Mouse (Mus musculus): Measurements from ENCODE around the gene Fam214a. TPM values are rescaled to one million over a fixed set of nuclear protein-coding genes. Genes with fewer than 3 reads are reported as not detected.

Gene Fam214a
- polyA plus RNA-seq, 1 experiment = 1.1 TPM

DNA sequence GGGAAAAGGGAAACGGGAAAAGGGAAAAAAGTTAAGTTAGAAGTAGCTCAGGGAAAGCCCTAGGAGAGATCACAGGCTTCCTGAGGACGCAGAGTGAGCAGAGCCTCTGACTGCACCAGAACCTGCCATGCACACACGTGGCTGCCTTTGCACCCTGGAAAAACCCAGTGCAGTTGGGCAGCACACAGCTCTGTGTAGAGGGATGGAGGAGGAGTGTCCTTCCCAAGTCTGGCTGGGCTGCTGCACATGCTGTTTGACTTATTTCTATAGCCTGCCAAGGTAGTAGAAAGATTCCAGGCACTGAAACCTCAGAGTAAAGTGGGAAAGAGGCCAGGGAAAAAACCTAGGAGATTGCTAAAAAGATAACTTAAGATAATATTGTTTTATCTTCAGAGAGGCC lies 49.6 kb downstream of the Fam214a start:
- Histone ChIP-seq H3K36me3 (ENCODE audit: control insufficient read depth, insufficient read depth) (no peaks in the 10 kb centered on the region), H3K79me3 (ENCODE audit: low read depth) (no peaks in the 10 kb centered on the region), H3ac (ENCODE audit: control insufficient read depth, insufficient read length, low read depth) (no peak overlapping the region), H3K79me2 (ENCODE audit: control insufficient read depth, insufficient read depth) (no peaks in the 10 kb centered on the region), H3K4me3 (ENCODE audit: insufficient read depth, poor library complexity, severe bottlenecking) (no peak overlapping the region), H3K27me3 (ENCODE audit: control insufficient read depth, insufficient read depth, insufficient read length) (no peaks in the 10 kb centered on the region)
- TF ChIP-seq CTCF (IDR thresholded peaks at IDR 0.05; ENCODE audit: control insufficient read depth, insufficient read depth, insufficient read length) (no peak), MYOG (IDR thresholded peaks at IDR 0.05; ENCODE audit: control insufficient read depth, extremely low read depth, insufficient read length) (no peak), MAX (IDR thresholded peaks at IDR 0.05) (no peak), CEBPB (IDR thresholded peaks at IDR 0.05; ENCODE audit: low read depth) (no peak), FOSL1 (IDR thresholded peaks at IDR 0.05; ENCODE audit: insufficient read depth, low read length, poor library complexity, severe bottlenecking) (no peak), USF1 (IDR thresholded peaks at IDR 0.05; ENCODE audit: low read depth) (no peak), MYOD1 (IDR thresholded peaks at IDR 0.05; ENCODE audit: control insufficient read depth, insufficient read length, low read depth) (no peak)

DNA sequence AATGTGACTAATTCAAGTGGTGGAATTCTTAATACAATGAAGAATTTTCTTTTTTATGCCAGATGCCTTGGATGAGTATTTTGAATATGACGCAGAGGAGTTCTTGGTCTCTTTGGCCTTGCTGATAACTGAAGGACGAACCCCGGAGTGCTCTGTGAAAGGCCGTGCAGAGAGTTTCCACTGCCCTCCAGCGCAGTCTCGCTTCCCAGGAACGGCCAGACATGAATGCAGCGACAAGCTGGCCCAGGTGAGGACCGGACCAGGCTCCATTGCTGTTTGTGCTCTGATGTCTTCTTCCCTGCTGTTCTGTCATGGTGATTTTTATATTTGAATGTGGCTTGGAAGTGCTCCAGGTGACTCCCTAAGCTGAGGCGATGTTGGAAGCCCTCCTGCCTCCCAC lies 51.5 kb downstream of the Fam214a start:
- TF ChIP-seq MYOG (IDR thresholded peaks at IDR 0.05; ENCODE audit: control insufficient read depth, extremely low read depth, insufficient read length) (no peak), FOSL1 (IDR thresholded peaks at IDR 0.05; ENCODE audit: insufficient read depth, low read length, poor library complexity, severe bottlenecking) (no peak), CTCF (IDR thresholded peaks at IDR 0.05; ENCODE audit: control insufficient read depth, insufficient read depth, insufficient read length) (no peak), MAX (IDR thresholded peaks at IDR 0.05) (no peak), MYOD1 (IDR thresholded peaks at IDR 0.05; ENCODE audit: control insufficient read depth, insufficient read length, low read depth) (no peak), USF1 (IDR thresholded peaks at IDR 0.05; ENCODE audit: low read depth) (no peak), CEBPB (IDR thresholded peaks at IDR 0.05; ENCODE audit: low read depth) (no peak)
- H3K79me3 ChIP-seq (ENCODE audit: low read depth) = no peaks in the 10 kb centered on the region
- H3K27me3 ChIP-seq (ENCODE audit: control insufficient read depth, insufficient read depth, insufficient read length) = no peaks in the 10 kb centered on the region
- no peaks in the 10 kb centered on the region for H3K79me2 ChIP-seq (ENCODE audit: control insufficient read depth, insufficient read depth)
- H3ac ChIP-seq (ENCODE audit: control insufficient read depth, insufficient read length, low read depth) = no peak overlapping the region
- H3K4me3 ChIP-seq (ENCODE audit: insufficient read depth, poor library complexity, severe bottlenecking) = no peak overlapping the region
- no peaks in the 10 kb centered on the region for H3K36me3 ChIP-seq (ENCODE audit: control insufficient read depth, insufficient read depth)

DNA sequence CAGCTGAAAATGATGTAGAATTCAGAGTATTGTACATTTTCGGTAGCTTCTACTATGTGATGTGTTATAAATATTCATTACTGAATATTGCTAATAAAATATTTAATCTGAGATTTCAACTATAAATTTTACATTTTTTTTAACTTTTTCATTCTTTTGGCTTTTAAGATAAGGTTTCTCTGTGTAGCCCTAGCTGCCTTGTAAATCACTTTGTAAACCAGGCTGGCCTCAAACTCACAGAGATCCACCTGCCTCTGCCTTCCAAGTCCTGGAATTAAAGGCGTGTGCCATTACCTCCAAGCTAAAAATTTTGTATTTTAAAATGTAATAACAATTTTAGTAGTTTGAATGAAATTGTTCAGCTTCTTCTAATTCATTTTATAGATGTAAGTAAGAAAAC lies 63.9 kb downstream of the Fam214a start:
- TF ChIP-seq USF1 (IDR thresholded peaks at IDR 0.05; ENCODE audit: low read depth) (no peak), MYOG (IDR thresholded peaks at IDR 0.05; ENCODE audit: control insufficient read depth, extremely low read depth, insufficient read length) (no peak), CTCF (IDR thresholded peaks at IDR 0.05; ENCODE audit: control insufficient read depth, insufficient read depth, insufficient read length) (no peak)

DNA sequence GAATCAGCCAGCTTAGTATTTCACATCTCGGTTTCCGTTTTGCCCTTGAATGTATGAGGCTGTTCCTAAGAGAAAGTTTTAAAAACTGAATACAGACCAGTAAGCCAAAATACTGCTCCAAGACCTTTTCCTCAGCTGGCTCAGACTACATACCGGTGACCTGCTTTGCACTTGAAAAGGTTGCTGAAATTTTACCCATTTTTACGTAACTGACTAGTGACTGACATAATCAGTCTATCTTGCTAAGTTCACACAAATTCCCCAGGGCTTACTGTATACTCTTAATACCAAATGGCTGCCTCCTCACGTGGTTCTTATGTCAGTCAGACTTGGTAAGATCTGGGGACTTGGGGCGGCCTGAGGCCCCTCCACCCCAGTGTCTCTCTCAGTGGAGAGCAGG lies 66.5 kb downstream of the Fam214a start:
- Histone ChIP-seq H3K79me2 (ENCODE audit: control insufficient read depth, insufficient read depth) (no peaks in the 10 kb centered on the region), H3K27me3 (ENCODE audit: control insufficient read depth, insufficient read depth, insufficient read length) (no peaks in the 10 kb centered on the region), H3ac (ENCODE audit: control insufficient read depth, insufficient read length, low read depth) (no peak overlapping the region), H3K4me3 (ENCODE audit: insufficient read depth, poor library complexity, severe bottlenecking) (no peak overlapping the region), H3K36me3 (ENCODE audit: control insufficient read depth, insufficient read depth) (no peaks in the 10 kb centered on the region), H3K79me3 (ENCODE audit: low read depth) (no peaks in the 10 kb centered on the region)
- no peak for TF ChIP-seq FOSL1 (IDR thresholded peaks at IDR 0.05; ENCODE audit: insufficient read depth, low read length, poor library complexity, severe bottlenecking)
- no peak for TF ChIP-seq MYOD1 (IDR thresholded peaks at IDR 0.05; ENCODE audit: control insufficient read depth, insufficient read length, low read depth)
- no peak for TF ChIP-seq CTCF (IDR thresholded peaks at IDR 0.05; ENCODE audit: control insufficient read depth, insufficient read depth, insufficient read length)
- TF ChIP-seq MYOG (IDR thresholded peaks at IDR 0.05; ENCODE audit: control insufficient read depth, extremely low read depth, insufficient read length) = no peak
- no peak for TF ChIP-seq CEBPB (IDR thresholded peaks at IDR 0.05; ENCODE audit: low read depth)

More for the DNA sequence above, 63.9 kb downstream of the Fam214a start:
- Histone ChIP-seq H3K27me3 (ENCODE audit: control insufficient read depth, insufficient read depth, insufficient read length) (no peaks in the 10 kb centered on the region), H3K79me2 (ENCODE audit: control insufficient read depth, insufficient read depth) (no peaks in the 10 kb centered on the region), H3K79me3 (ENCODE audit: low read depth) (no peaks in the 10 kb centered on the region), H3K36me3 (ENCODE audit: control insufficient read depth, insufficient read depth) (no peaks in the 10 kb centered on the region), H3K4me3 (ENCODE audit: insufficient read depth, poor library complexity, severe bottlenecking) (no peak overlapping the region), H3ac (ENCODE audit: control insufficient read depth, insufficient read length, low read depth) (no peak overlapping the region)

DNA sequence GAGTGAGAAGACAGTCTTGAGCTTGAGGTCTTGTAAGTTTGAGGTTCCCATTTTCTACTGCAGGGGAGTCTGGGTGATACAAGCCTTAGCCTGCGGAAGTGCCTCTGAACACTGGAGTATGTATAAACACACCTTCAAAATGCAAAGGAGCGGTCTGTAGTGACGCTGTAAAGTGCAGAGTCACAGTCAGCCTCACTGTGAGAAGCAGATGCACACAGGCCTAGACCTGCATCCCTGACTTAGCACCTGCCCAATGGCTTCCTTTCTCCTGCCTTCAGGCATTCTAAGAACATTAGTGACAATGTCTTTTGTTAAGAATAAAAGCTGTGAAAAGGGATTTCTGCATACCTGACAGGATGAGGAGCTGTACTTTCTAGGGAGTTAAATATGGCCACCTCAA lies 66.9 kb downstream of the Fam214a start:
- no peak for TF ChIP-seq MYOD1 (IDR thresholded peaks at IDR 0.05; ENCODE audit: control insufficient read depth, insufficient read length, low read depth)
- no peak for TF ChIP-seq CTCF (IDR thresholded peaks at IDR 0.05; ENCODE audit: control insufficient read depth, insufficient read depth, insufficient read length)
- TF ChIP-seq CEBPB (IDR thresholded peaks at IDR 0.05; ENCODE audit: low read depth) = no peak
- TF ChIP-seq MYOG (IDR thresholded peaks at IDR 0.05; ENCODE audit: control insufficient read depth, extremely low read depth, insufficient read length) = no peak
- TF ChIP-seq FOSL1 (IDR thresholded peaks at IDR 0.05; ENCODE audit: insufficient read depth, low read length, poor library complexity, severe bottlenecking) = no peak
- TF ChIP-seq USF1 (IDR thresholded peaks at IDR 0.05; ENCODE audit: low read depth) = no peak
- no peak for TF ChIP-seq MAX (IDR thresholded peaks at IDR 0.05)
- Histone ChIP-seq H3K4me3 (ENCODE audit: insufficient read depth, poor library complexity, severe bottlenecking) (no peak overlapping the region), H3K27me3 (ENCODE audit: control insufficient read depth, insufficient read depth, insufficient read length) (no peaks in the 10 kb centered on the region), H3ac (ENCODE audit: control insufficient read depth, insufficient read length, low read depth) (no peak overlapping the region), H3K79me2 (ENCODE audit: control insufficient read depth, insufficient read depth) (no peaks in the 10 kb centered on the region), H3K79me3 (ENCODE audit: low read depth) (no peaks in the 10 kb centered on the region), H3K36me3 (ENCODE audit: control insufficient read depth, insufficient read depth) (no peaks in the 10 kb centered on the region)

DNA sequence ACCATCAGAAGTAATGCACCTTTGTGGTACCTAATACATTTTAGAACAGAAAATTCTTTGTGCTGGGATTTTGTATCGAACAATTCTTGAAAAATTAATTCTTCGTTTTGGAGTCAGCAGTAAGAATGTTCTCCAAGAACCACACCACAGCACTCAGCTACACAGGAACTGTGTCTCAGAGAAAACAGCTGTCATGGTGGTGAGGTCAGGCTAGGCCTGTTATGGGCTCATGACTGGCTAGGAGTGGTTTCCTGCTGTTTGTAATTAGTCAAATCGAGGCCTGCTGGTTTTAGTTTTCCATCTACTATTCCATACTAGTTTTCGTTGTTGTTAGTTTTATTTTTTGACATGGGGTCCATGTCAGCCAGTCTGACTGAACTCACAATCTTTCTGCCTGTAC lies 67.9 kb downstream of the Fam214a start:
- Histone ChIP-seq H3K36me3 (ENCODE audit: control insufficient read depth, insufficient read depth) (no peaks in the 10 kb centered on the region), H3K79me3 (ENCODE audit: low read depth) (no peaks in the 10 kb centered on the region), H3ac (ENCODE audit: control insufficient read depth, insufficient read length, low read depth) (no peak overlapping the region), H3K27me3 (ENCODE audit: control insufficient read depth, insufficient read depth, insufficient read length) (no peaks in the 10 kb centered on the region), H3K4me3 (ENCODE audit: insufficient read depth, poor library complexity, severe bottlenecking) (no peak overlapping the region), H3K79me2 (ENCODE audit: control insufficient read depth, insufficient read depth) (no peaks in the 10 kb centered on the region)
- TF ChIP-seq MYOG (IDR thresholded peaks at IDR 0.05; ENCODE audit: control insufficient read depth, extremely low read depth, insufficient read length) (no peak), FOSL1 (IDR thresholded peaks at IDR 0.05; ENCODE audit: insufficient read depth, low read length, poor library complexity, severe bottlenecking) (no peak), USF1 (IDR thresholded peaks at IDR 0.05; ENCODE audit: low read depth) (no peak), MAX (IDR thresholded peaks at IDR 0.05) (no peak), MYOD1 (IDR thresholded peaks at IDR 0.05; ENCODE audit: control insufficient read depth, insufficient read length, low read depth) (no peak), CEBPB (IDR thresholded peaks at IDR 0.05; ENCODE audit: low read depth) (no peak), CTCF (IDR thresholded peaks at IDR 0.05; ENCODE audit: control insufficient read depth, insufficient read depth, insufficient read length) (no peak)
